Mouse (Mus musculus) cerebellum, adult 9-10 months (tissue): ENCODE results near the gene Auts2.
A peak's percentile ranks its signal among the peaks of the same experiment; 100 is the strongest.

Source experiments
- DNase-seq: peaks from one replicate; pipeline ENCODE4 v3.0.0; 2022

Gene Auts2

GRCm38 (mm10) chr5:132380261-132380660 is 162.9 kb downstream of the Auts2 start:
- no peak for DNase-seq

GRCm38 (mm10) chr5:132378977-132379376 is 164.2 kb downstream of the Auts2 start:
- no peak for DNase-seq

GRCm38 (mm10) chr5:132375130-132375529 is 168.0 kb downstream of the Auts2 start:
- DNase-seq = no peak

- DNase-seq = peak; percentile 73
Observed at GRCm38 (mm10) chr5:132373471-132374075, 169.6 kb downstream of the Auts2 start.

- no peak for DNase-seq
Observed at GRCm38 (mm10) chr5:132372605-132373004, 170.5 kb downstream of the Auts2 start.

GRCm38 (mm10) chr5:132368678-132369088 is 174.5 kb downstream of the Auts2 start:
- DNase-seq = peak; percentile 34

GRCm38 (mm10) chr5:132361276-132361675 is 181.9 kb downstream of the Auts2 start:
- no peak for DNase-seq

- no peak for DNase-seq
Observed at GRCm38 (mm10) chr5:132357726-132358125, 185.4 kb downstream of the Auts2 start.

GRCm38 (mm10) chr5:132355935-132356334 is 187.2 kb downstream of the Auts2 start:
- DNase-seq = no peak

- no peak for DNase-seq
Observed at GRCm38 (mm10) chr5:132352437-132352836, 190.7 kb downstream of the Auts2 start.

GRCm38 (mm10) chr5:132351139-132351538 is 192.0 kb downstream of the Auts2 start:
- no peak for DNase-seq

GRCm38 (mm10) chr5:132341315-132341714 is 201.8 kb downstream of the Auts2 start:
- DNase-seq = no peak

GRCm38 (mm10) chr5:132337677-132338076 is 205.5 kb downstream of the Auts2 start:
- DNase-seq = no peak

GRCm38 (mm10) chr5:132335719-132336118 is 207.4 kb downstream of the Auts2 start:
- no peak for DNase-seq

GRCm38 (mm10) chr5:132334796-132335195 is 208.3 kb downstream of the Auts2 start:
- no peak for DNase-seq

GRCm38 (mm10) chr5:132333744-132334143 is 209.4 kb downstream of the Auts2 start:
- DNase-seq = no peak

GRCm38 (mm10) chr5:132332521-132332920 is 210.6 kb downstream of the Auts2 start:
- no peak for DNase-seq

- no peak for DNase-seq
Observed at GRCm38 (mm10) chr5:132329171-132329936, 213.8 kb downstream of the Auts2 start.

- no peak for DNase-seq
Observed at GRCm38 (mm10) chr5:132324246-132324883, 218.8 kb downstream of the Auts2 start.

GRCm38 (mm10) chr5:132323608-132324007 is 219.5 kb downstream of the Auts2 start:
- DNase-seq = no peak

- no peak for DNase-seq
Observed at GRCm38 (mm10) chr5:132322971-132323370, 220.2 kb downstream of the Auts2 start.

- peak; percentile 40 for DNase-seq
Observed at GRCm38 (mm10) chr5:132318026-132318765, 224.9 kb downstream of the Auts2 start.

GRCm38 (mm10) chr5:132316897-132317296 is 226.2 kb downstream of the Auts2 start:
- DNase-seq = no peak
